Mouse (Mus musculus): ENCODE results near the gene Rpl10. TPM values are rescaled to one million over a fixed set of nuclear protein-coding genes. Genes with fewer than 3 reads are reported as not detected.

Rpl10 gene
- 1,106 and 1,575 TPM in 2 replicates for total RNA-seq (2017)

- ATAC-seq (replicated peaks in 1 of 2; ENCODE audit: insufficient read depth in 1 of 2, low FRiP score in 2 of 2, low TSS enrichment in 1 of 2, low read depth in 1 of 2, poor library complexity in 2 of 2, severe bottlenecking in 2 of 2) = peak; percentile 87 to 90
Measured at GRCm38 (mm10) chrX:74270062-74270901, at the start of gene Rpl10. Rpl10 (plus strand) TSS chrX:74270812.

DNA sequence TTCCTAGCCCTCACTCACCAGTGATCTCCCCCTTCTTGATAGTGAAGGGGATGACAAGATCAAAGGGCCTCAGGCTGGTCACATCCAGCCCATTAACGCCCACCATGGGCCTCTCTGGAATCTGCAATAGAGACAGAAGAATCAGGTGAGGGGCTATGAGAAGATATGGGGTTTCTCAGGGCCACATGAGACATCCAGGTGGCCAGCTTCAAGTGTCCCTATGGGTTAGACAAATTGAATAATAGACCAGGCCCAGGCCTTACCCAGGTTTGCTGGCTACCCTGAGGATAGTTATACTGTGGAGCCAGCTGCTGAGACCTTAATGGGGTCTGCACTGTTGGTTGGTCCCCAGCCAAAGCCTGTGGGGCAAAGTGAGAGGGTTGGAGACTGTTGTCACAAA is 40.6 kb upstream of the Rpl10 start:
- ATAC-seq (replicated peaks in 1 of 2; ENCODE audit: insufficient read depth in 1 of 2, low FRiP score in 2 of 2, low TSS enrichment in 1 of 2, low read depth in 1 of 2, poor library complexity in 2 of 2, severe bottlenecking in 2 of 2) = no peak

GRCm38 (mm10) chrX:74233196-74233595 is 37.4 kb upstream of the Rpl10 start:
- no peak for ATAC-seq (replicated peaks in 1 of 2; ENCODE audit: insufficient read depth in 1 of 2, low FRiP score in 2 of 2, low TSS enrichment in 1 of 2, low read depth in 1 of 2, poor library complexity in 2 of 2, severe bottlenecking in 2 of 2)

DNA sequence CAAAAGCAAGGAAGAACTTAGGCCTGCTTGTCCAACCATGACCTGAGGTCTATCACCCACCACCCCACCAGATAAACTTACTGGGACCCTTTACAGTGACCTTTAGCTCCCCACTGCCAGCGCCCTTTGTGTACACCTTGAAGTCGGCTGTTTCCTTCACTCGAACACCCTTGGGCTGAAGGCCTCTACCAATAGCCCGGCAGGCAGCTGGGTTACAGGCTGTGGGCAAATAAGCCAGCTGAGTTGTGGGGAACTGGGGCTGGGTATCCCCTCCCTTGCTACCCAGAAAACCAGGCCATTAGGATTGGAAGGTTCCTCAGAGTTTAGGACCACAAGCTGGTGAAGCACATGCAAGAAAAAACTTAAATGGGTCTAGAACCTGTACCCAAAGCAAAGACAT is 30.3 kb upstream of the Rpl10 start:
- ATAC-seq (replicated peaks in 1 of 2; ENCODE audit: insufficient read depth in 1 of 2, low FRiP score in 2 of 2, low TSS enrichment in 1 of 2, low read depth in 1 of 2, poor library complexity in 2 of 2, severe bottlenecking in 2 of 2) = no peak

DNA sequence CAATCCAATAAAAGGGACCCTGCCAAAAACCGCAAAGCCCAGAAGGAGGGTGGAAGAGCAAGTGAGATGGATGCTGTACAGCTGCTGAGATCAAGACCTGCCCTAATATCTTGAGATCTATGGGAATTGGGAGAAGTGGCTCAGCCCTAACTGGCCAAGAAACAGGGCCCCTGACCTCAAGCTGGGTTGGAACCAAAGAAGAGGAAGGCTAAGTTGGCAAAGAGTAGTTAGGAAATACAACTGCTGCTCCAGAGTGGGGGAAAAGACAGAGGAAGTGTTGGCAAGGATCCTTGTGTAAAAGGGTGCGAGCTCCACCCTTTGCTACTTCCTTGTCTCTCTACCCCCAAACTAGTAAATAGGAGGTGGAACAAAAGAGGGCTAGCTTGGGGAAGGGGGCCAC is 27.2 kb upstream of the Rpl10 start:
- ATAC-seq (replicated peaks in 1 of 2; ENCODE audit: insufficient read depth in 1 of 2, low FRiP score in 2 of 2, low TSS enrichment in 1 of 2, low read depth in 1 of 2, poor library complexity in 2 of 2, severe bottlenecking in 2 of 2) = peak in 1 of 2 experiments; percentile 18; a peak in 2 of 4 replicates

- peak; percentile 70 to 72 for ATAC-seq (replicated peaks in 1 of 2; ENCODE audit: insufficient read depth in 1 of 2, low FRiP score in 2 of 2, low TSS enrichment in 1 of 2, low read depth in 1 of 2, poor library complexity in 2 of 2, severe bottlenecking in 2 of 2)
Measured at GRCm38 (mm10) chrX:74243807-74244206, 26.8 kb upstream of the Rpl10 start.

- ATAC-seq (replicated peaks in 1 of 2; ENCODE audit: insufficient read depth in 1 of 2, low FRiP score in 2 of 2, low TSS enrichment in 1 of 2, low read depth in 1 of 2, poor library complexity in 2 of 2, severe bottlenecking in 2 of 2) = no peak
Measured at GRCm38 (mm10) chrX:74244614-74245083, 26.0 kb upstream of the Rpl10 start.

DNA sequence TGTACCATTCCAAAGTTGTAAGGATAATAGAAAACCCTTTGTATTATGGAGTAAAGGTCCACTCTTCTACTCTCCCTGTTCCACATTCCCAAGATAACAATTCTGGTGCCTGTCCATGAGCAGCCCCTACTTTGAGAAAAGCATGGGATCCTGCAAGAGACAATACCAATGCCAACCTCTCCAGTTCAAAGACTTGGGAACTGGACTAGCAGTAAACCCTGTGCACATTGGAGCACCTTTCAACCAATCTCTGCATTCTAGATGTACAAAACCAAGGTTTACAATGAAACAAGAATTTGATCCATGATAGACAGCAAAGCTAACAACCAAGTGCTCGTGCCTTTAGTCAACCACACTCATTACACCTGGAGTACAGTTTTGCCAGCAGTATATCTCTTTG is 25.5 kb upstream of the Rpl10 start:
- no peak for ATAC-seq (replicated peaks in 1 of 2; ENCODE audit: insufficient read depth in 1 of 2, low FRiP score in 2 of 2, low TSS enrichment in 1 of 2, low read depth in 1 of 2, poor library complexity in 2 of 2, severe bottlenecking in 2 of 2)

GRCm38 (mm10) chrX:74245687-74246086 is 24.9 kb upstream of the Rpl10 start:
- ATAC-seq (replicated peaks in 1 of 2; ENCODE audit: insufficient read depth in 1 of 2, low FRiP score in 2 of 2, low TSS enrichment in 1 of 2, low read depth in 1 of 2, poor library complexity in 2 of 2, severe bottlenecking in 2 of 2) = peak in 1 of 2 experiments; percentile 40; a peak in 3 of 4 replicates

DNA sequence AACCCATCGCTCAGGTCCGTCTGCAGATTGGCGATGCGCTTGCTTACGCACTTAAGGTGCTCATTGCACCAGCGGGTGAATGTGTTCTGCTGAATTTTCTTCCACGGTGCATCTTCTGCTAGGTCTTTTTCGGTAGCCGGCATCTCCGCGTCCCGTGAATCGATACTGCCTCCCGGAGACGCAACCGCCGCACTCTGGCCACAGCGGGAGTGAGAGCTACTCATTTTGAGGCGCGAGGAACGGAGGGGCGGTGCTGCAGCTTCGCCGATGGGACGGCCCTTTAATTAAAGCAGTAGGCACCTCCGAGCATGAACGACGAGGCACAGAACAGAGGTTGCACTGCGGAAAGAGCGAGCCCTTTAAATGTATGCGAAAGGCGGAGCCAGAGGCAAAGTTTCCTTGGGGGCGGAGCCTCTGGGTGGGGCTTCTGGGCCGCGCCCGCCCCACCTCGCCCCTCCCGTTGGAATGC is 24.4 kb upstream of the Rpl10 start:
- ATAC-seq (replicated peaks in 1 of 2; ENCODE audit: insufficient read depth in 1 of 2, low FRiP score in 2 of 2, low TSS enrichment in 1 of 2, low read depth in 1 of 2, poor library complexity in 2 of 2, severe bottlenecking in 2 of 2) = peak; percentile 72 to 74

DNA sequence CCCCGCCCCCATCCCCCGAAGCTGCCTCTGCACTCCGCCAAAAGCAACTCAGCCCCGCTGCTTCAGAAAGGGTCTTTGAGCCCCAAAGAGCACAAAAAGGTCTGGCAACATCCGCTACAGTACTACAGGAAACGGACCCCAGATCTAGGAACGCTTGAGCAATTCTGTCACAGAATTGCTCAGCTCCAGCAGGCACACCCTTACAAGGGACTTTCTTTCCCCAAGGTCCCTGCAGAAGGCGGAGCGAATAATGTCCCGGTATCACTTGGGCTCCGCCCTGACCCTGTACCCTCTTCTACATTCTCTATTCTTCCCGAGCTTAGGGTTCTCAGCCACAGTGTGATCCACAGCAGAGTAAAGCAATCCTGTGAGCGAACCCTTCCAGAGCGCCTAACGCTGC is 23.9 kb upstream of the Rpl10 start:
- no peak for ATAC-seq (replicated peaks in 1 of 2; ENCODE audit: insufficient read depth in 1 of 2, low FRiP score in 2 of 2, low TSS enrichment in 1 of 2, low read depth in 1 of 2, poor library complexity in 2 of 2, severe bottlenecking in 2 of 2)

DNA sequence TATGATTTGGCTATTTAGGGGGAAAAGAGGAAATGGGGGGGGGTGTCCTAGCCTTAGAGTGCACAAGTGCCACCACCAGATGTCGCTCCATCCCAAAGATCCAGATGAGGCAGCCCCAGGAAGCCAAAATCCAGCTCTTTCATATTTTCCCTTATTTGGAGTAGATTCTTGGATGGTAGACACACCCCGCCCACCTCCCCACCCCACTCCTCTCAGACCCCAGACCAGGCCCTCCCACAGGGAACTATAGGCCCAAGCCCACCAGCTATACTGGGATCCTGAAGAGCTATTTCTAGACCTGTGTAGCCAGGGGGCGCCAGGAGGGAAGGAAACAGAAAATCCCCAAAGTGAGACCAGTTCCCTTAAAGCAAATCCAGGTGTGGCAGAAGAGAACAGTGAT is 22.0 kb upstream of the Rpl10 start:
- ATAC-seq (replicated peaks in 1 of 2; ENCODE audit: insufficient read depth in 1 of 2, low FRiP score in 2 of 2, low TSS enrichment in 1 of 2, low read depth in 1 of 2, poor library complexity in 2 of 2, severe bottlenecking in 2 of 2) = no peak

DNA sequence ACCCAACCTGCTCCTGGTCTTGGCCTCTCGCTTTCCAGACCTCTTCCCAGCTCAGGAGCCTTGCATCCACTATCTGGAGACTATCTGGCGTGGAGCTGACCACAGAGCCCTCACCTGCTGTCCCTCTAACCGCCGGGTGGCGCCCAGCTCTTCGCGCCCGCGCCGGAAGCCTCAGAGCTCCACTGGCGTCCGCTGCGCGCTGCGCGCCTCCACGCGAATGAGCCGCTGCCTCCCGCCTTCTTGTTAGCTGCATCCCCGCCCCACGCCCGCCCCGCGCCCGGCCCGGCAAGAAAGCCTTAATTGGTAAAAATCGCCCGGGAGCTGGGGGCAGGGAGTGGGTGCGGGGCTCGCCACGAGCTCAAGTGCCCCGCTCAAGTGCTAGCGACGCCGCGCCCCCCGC is 21.0 kb upstream of the Rpl10 start, which contains the start of gene Flna:
TSS of gene Flna (minus strand) at position 206 of the 400 bp plus-strand sequence.
- ATAC-seq (replicated peaks in 1 of 2; ENCODE audit: insufficient read depth in 1 of 2, low FRiP score in 2 of 2, low TSS enrichment in 1 of 2, low read depth in 1 of 2, poor library complexity in 2 of 2, severe bottlenecking in 2 of 2) = no peak

- ATAC-seq (replicated peaks in 1 of 2; ENCODE audit: insufficient read depth in 1 of 2, low FRiP score in 2 of 2, low TSS enrichment in 1 of 2, low read depth in 1 of 2, poor library complexity in 2 of 2, severe bottlenecking in 2 of 2) = peak; percentile 95 to 97
Measured at GRCm38 (mm10) chrX:74254153-74254887, 16.3 kb upstream of the Rpl10 start, which contains the start of gene Emd. Emd (plus strand) TSS chrX:74254687.

DNA sequence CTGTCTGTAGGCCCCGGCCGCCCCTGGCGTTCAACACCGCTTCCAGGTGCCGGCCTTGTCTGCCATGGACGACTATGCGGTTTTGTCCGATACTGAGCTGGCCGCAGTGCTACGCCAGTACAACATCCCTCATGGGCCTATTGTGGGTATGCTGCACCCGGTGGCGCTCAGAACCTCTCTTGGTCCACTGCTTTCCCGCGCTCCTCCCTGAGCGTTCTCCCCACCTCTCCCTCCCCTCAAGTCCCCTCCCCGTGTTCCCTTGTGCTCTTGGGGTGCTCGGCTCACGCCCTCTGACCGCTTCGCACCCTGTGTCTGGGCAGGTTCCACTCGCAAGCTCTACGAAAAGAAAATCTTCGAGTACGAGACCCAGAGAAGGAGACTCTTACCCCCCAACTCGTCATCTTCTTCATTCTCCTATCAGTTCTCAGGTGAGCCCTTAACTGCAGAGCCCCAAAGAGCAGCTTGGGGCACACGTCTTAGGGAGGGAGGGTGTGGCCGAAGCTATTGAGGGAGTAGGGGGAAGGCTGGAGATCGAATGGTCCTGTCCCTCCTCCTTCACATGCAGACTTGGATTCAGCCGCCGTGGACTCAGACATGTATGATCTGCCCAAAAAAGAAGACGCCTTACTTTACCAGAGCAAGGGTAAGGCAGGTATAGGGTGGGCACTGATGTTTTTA is 15.6 kb upstream of the Rpl10 start:
- ATAC-seq (replicated peaks in 1 of 2; ENCODE audit: insufficient read depth in 1 of 2, low FRiP score in 2 of 2, low TSS enrichment in 1 of 2, low read depth in 1 of 2, poor library complexity in 2 of 2, severe bottlenecking in 2 of 2) = no peak; a peak in 1 of 4 replicates

DNA sequence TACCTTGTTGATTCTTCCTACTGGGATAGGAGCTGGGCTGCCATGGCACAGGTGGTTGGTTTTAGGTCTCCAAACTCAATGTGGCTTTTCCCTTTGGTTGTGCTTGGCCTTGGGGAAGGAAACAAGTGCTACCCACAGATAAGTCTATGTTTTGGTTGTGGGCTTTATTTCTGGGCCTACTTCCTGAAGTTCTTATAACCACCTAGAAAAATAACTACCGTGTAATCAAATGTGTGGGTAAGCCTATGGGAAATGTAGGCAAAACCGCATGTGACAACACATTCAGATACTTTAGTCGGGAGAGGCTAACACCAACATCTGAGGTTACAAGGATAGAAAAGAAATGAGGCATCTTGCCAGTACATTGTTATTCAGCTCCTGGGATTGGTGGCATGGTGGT is 12.9 kb upstream of the Rpl10 start:
- ATAC-seq (replicated peaks in 1 of 2; ENCODE audit: insufficient read depth in 1 of 2, low FRiP score in 2 of 2, low TSS enrichment in 1 of 2, low read depth in 1 of 2, poor library complexity in 2 of 2, severe bottlenecking in 2 of 2) = no peak

DNA sequence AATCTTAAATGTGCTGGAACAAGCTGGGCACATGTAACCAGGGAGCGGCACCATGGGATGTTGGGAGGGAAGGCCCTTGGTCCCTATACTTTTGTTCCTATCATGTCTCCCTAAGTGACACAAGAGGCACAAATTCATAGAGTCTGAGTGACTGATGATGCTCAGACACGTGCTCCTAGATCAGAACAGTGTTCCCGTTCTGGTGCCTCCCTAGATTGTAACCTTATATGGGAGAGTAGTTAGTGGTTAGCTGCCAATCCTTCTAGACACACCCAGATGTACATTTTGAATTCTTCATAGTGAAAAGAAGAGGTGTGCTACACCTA is 913 bp upstream of the Rpl10 start:
- no peak for ATAC-seq (replicated peaks in 1 of 2; ENCODE audit: insufficient read depth in 1 of 2, low FRiP score in 2 of 2, low TSS enrichment in 1 of 2, low read depth in 1 of 2, poor library complexity in 2 of 2, severe bottlenecking in 2 of 2)

Data from hematopoietic stem cell, adult 5-6 weeks (primary cell).